Mouse (Mus musculus) spleen, postnatal 4 days (tissue): Measurements from ENCODE around the gene Mrgprb8.
"Not testable (repeated sequence)": the region's sequence is repeated elsewhere in the genome, so short reads cannot be mapped to it uniquely, and the experiment has no call there.

Source experiments
- DNase-seq, 2 experiments: peaks; one replicate each; pipeline ENCODE4 v3.0.0; 2022; ENCODE audit warnings: low spot score in 2 of 2

Gene Mrgprb8

DNA sequence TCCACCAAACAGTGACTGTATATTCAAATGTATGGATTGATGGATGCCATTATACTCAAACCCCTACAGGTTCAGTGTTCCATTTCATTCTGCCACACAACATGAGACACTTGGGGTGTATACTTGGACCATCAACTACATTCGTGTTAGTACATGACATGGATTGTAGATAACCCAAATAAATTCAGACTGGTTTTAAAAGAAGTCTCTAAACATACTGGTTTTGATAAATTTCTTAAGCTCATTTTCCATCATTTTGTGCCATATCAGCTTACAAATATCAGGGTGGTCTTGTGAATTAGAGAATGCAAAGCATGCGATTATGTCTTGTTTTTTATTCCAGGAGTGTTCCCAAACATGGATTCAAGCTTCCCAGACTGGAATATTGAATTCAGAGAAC is at the start of gene Mrgprb8:
Mrgprb8 (plus strand) TSS at position 301 of the 400 bp plus-strand sequence.
- no peak for DNase-seq

DNA sequence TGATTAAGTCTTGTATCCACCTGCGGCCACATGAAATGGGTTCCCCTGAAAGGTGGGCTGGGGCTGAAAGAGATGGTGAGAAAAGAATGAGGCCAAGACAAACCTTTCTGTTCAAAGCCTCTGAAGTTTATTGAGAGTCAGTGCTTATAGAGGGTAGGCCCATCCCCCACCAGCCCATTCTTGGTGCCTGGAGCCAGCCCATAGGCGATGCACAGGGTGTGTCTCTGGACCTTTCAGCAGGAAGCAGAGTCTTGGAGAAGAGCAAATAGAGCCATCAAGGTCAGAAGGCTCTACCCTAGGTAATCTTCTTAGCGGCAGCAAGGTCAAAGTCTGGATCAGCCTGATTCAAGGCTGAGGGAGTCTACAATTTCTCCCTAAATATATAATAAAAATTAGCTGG is 47.6 kb downstream of the Mrgprb8 start:
- DNase-seq: not testable (repeated sequence)

DNA sequence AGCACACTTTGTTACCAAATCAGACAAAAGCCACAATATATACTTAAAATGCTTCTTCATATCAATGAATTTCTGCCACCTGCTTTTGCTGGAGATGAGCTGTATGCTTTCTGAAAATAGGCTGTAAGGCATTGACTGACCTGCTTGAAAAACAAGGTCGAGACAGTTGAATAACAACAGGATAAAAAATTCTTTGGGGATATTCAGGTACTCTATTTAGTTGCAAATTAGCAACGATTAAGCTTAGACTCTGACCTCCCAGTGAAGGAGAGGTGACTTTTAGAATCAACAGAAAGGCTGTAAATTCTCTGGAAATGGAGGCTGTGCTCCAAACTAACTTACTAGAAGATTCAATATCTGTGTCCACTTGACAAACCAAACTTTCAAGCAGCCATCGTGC is 48.3 kb downstream of the Mrgprb8 start:
- no peak for DNase-seq
